Mouse (Mus musculus) erythroid progenitor cell, adult 5-6 weeks (primary cell): Measurements from ENCODE around the gene Aatk. TPM values are rescaled to one million over a fixed set of nuclear protein-coding genes. Genes with fewer than 3 reads are reported as not detected.

Experiments used
- ATAC-seq: replicated peaks from 2 replicates; pipeline ENCODE4 v1.8.0; 2016; ENCODE audit warnings: moderate number of reproducible peaks, mild to moderate bottlenecking, moderate TSS enrichment, inconsistent platforms; ENCODE audit not compliant: poor library complexity, low FRiP score, severe bottlenecking
- total RNA-seq, 2 experiments: library from RNA; stranded (forward) in 1 of 2; stranded (reverse) in 1 of 2; fragments of 150-400 nt in 1 of 2; fragments of 186-747, 209-891 nt in 1 of 2; gene quantifications; 2 replicates each; pipeline versions ENCODE4 v1.2.3 to v1.2.4; 2015 to 2017; ENCODE audit warnings: low replicate concordance in 2 of 2

The Aatk gene
- total RNA-seq (2015; ENCODE audit: low replicate concordance) (0.84 and 1.4 TPM in 2 replicates), total RNA-seq (2017; ENCODE audit: low replicate concordance) (0.26 and 0.53 TPM in 2 replicates)

GRCm38 (mm10) chr11:120046553-120047191 lies at the start of gene Aatk:
Gene Aatk, minus strand, starts transcription at chr11:120047167.
- no peak for ATAC-seq

- ATAC-seq, result no peak
Observed at GRCm38 (mm10) chr11:120092817-120093591, 46.0 kb upstream of the Aatk start.

- ATAC-seq, result no peak
Observed at GRCm38 (mm10) chr11:120090661-120091060, 43.7 kb upstream of the Aatk start.

GRCm38 (mm10) chr11:120086702-120087152 lies 39.8 kb upstream of the Aatk start, which contains the start of gene Cep131:
Gene Cep131, minus strand, starts transcription at chr11:120086827.
- peak; percentile 97 for ATAC-seq

- 0 out of 2 replicates have a peak, but pooled peaks have one; percentile 16 for ATAC-seq
Observed at GRCm38 (mm10) chr11:120085891-120086627, 39.1 kb upstream of the Aatk start.

- no peak for ATAC-seq
Observed at GRCm38 (mm10) chr11:120080282-120080681, 33.3 kb upstream of the Aatk start.

- ATAC-seq, result no peak
Observed at GRCm38 (mm10) chr11:120076191-120076590, 29.2 kb upstream of the Aatk start.

GRCm38 (mm10) chr11:120072986-120073647 lies 26.1 kb upstream of the Aatk start:
- no peak for ATAC-seq

GRCm38 (mm10) chr11:120071731-120072320 lies 24.9 kb upstream of the Aatk start:
- ATAC-seq, result no peak

GRCm38 (mm10) chr11:120071065-120071464 lies 24.1 kb upstream of the Aatk start:
- no peak for ATAC-seq

GRCm38 (mm10) chr11:120070286-120070930 lies 23.4 kb upstream of the Aatk start:
- ATAC-seq, result no peak

GRCm38 (mm10) chr11:120069261-120069660 lies 22.3 kb upstream of the Aatk start:
- no peak for ATAC-seq

- ATAC-seq, result no peak
Observed at GRCm38 (mm10) chr11:120067834-120068233, 20.9 kb upstream of the Aatk start.

- peak; percentile 11; the same call in 1 of the 2 replicates for ATAC-seq
Observed at GRCm38 (mm10) chr11:120065291-120065690, 18.3 kb upstream of the Aatk start.

- no peak for ATAC-seq
Observed at GRCm38 (mm10) chr11:120064668-120065040, 17.7 kb upstream of the Aatk start.

GRCm38 (mm10) chr11:120064006-120064667 lies 17.2 kb upstream of the Aatk start:
- no peak for ATAC-seq

- ATAC-seq, result no peak
Observed at GRCm38 (mm10) chr11:120063326-120063725, 16.4 kb upstream of the Aatk start.

GRCm38 (mm10) chr11:120060634-120061033 lies 13.7 kb upstream of the Aatk start:
- no peak for ATAC-seq
